Mouse (Mus musculus) C2C12 (cell line): ENCODE results near the gene Hist1h4h.

Experiments
- CEBPB ChIP-seq: IDR thresholded peaks from one replicate; pipeline ENCODE4 v1.6.1; 2011; ENCODE audit warnings: low read depth, mild to moderate bottlenecking, control low read depth, moderate library complexity
- CTCF ChIP-seq: IDR thresholded peaks from one replicate; pipeline ENCODE4 v1.5.1; 2011; ENCODE audit not compliant: control insufficient read depth, insufficient read depth, insufficient read length
- FOSL1 ChIP-seq: IDR thresholded peaks from one replicate; pipeline ENCODE4 v1.8.0; 2011; ENCODE audit warnings: mild to moderate bottlenecking, low read length; ENCODE audit not compliant: poor library complexity, insufficient read depth, severe bottlenecking
- MAX ChIP-seq: IDR thresholded peaks from one replicate; pipeline ENCODE4 v1.6.1; 2011; ENCODE audit warnings: mild to moderate bottlenecking, control low read depth
- MYOG ChIP-seq: IDR thresholded peaks from one replicate; pipeline ENCODE4 v1.6.1; 2011; ENCODE audit not compliant: control insufficient read depth, insufficient read length; ENCODE audit errors: extremely low read depth
- USF1 ChIP-seq: IDR thresholded peaks from one replicate; pipeline ENCODE4 v1.6.1; 2011; ENCODE audit warnings: low read depth, mild to moderate bottlenecking, control low read depth, moderate library complexity

DNA sequence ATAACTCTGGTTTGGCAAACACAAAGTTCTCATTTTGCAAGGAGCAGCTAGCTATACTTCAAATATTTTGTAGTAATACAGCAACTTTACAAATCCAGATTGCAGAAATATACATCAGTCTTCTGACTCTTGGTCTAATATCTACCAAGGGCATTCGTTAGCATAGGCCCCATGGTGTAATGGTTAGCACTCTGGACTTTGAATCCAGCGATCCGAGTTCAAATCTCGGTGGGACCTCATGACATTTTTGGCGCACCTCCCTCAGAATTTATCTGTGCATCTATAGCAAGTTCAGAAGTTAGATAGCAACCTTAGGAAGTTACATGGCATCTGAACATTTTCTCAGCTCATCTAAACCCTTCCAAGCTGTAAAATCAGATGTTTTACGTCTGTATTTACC, 12.0 kb upstream of the Hist1h4h start:
- TF ChIP-seq CTCF (no peak), MAX (no peak), MYOG (no peak), FOSL1 (no peak), USF1 (no peak), CEBPB (no peak)
